Mouse (Mus musculus): Measurements from ENCODE around the gene Olfr1257. TPM values are rescaled to one million over a fixed set of nuclear protein-coding genes. Genes with fewer than 3 reads are reported as not detected.
"Not testable (repeated sequence)": the region's sequence is repeated elsewhere in the genome, so short reads cannot be mapped to it uniquely, and the experiment has no call there.

Gene Olfr1257
- total RNA-seq (2021) (not detected), polyA plus RNA-seq (2012; rRNA removed) (not detected in 2 replicates)
- long read RNA-seq = 0 reads

- Histone ChIP-seq H3K79me2 (replicated peaks; ENCODE audit: control insufficient read depth, insufficient read depth, low read length) (no peaks in the 10 kb centered on the region), H3K4me3 (no peak within 1 kb of the TSS), H3K27ac (no peak within 1 kb of the TSS), H3K36me3 (ENCODE audit: control insufficient read depth, insufficient read depth, low read length) (no peaks in the 10 kb centered on the region), H3K9ac (ENCODE audit: low read depth, low read length) (no peak within 1 kb of the TSS), H3K4me1 (ENCODE audit: control insufficient read depth, insufficient read depth, low read length) (no peaks in the 10 kb centered on the region), H3K27me3 (ENCODE audit: control insufficient read depth, insufficient read depth, low read length) (no peaks in the 10 kb centered on the region)
- intact Hi-C loops (cut with DNase I) = no loop called here
- 71% methylated on average over 1 of the region's 1 CpGs for WGBS
- TF ChIP-seq POLR2A (IDR thresholded peaks at IDR 0.05; ENCODE audit: insufficient read depth, low read depth, low read length) (no peak), CTCF (IDR thresholded peaks at IDR 0.05) (no peak), EP300 (IDR thresholded peaks at IDR 0.05; ENCODE audit: insufficient read depth, low read depth, low read length) (no peak)
- no peak for DNase-seq
These were observed at the start of gene Olfr1257 for GRCm38 (mm10) chr2:89878137-89878536. Olfr1257 (plus strand) TSS chr2:89878437.

GRCm38 (mm10) chr2:89841455-89841854 is 36.8 kb upstream of the Olfr1257 start, which contains the start of gene Olfr1256:
Olfr1256 (minus strand) TSS chr2:89841555.
- 34% methylated on average over 2 of the region's 2 CpGs for WGBS
- intact Hi-C loops (cut with DNase I) = no loop called here
- no peak within 1 kb of the TSS for H3K4me3 ChIP-seq

GRCm38 (mm10) chr2:89848105-89848504 is 30.1 kb upstream of the Olfr1257 start, which contains the start of gene Olfr48:
Olfr48 (minus strand) TSS chr2:89848205.
- WGBS = 78% methylated on average over 5 of the region's 5 CpGs
- H3K9ac ChIP-seq (ENCODE audit: low read depth, low read length) = no peak within 1 kb of the TSS
- H3K27ac ChIP-seq = no peak within 1 kb of the TSS
- H3K27me3 ChIP-seq (ENCODE audit: control insufficient read depth, insufficient read depth, low read length) = no peaks in the 10 kb centered on the region
- no peak within 1 kb of the TSS for H3K4me3 ChIP-seq
- no peak for DNase-seq
- no peaks in the 10 kb centered on the region for H3K36me3 ChIP-seq (ENCODE audit: control insufficient read depth, insufficient read depth, low read length)
- intact Hi-C loops (cut with DNase I) = no loop called here
- no peaks in the 10 kb centered on the region for H3K4me1 ChIP-seq (ENCODE audit: control insufficient read depth, insufficient read depth, low read length)
- H3K79me2 ChIP-seq (replicated peaks; ENCODE audit: control insufficient read depth, insufficient read depth, low read length) = no peaks in the 10 kb centered on the region
- no peak for TF ChIP-seq CTCF (IDR thresholded peaks at IDR 0.05)
- no peak for TF ChIP-seq POLR2A (IDR thresholded peaks at IDR 0.05; ENCODE audit: insufficient read depth, low read depth, low read length)
- no peak for TF ChIP-seq EP300 (IDR thresholded peaks at IDR 0.05; ENCODE audit: insufficient read depth, low read depth, low read length)

More at GRCm38 (mm10) chr2:89841455-89841854, 36.8 kb upstream of the Olfr1257 start, which contains the start of gene Olfr1256:
- Histone ChIP-seq H3K4me1 (ENCODE audit: control insufficient read depth, insufficient read depth, low read length) (no peaks in the 10 kb centered on the region), H3K9ac (ENCODE audit: low read depth, low read length) (no peak within 1 kb of the TSS), H3K27me3 (ENCODE audit: control insufficient read depth, insufficient read depth, low read length) (no peaks in the 10 kb centered on the region), H3K36me3 (ENCODE audit: control insufficient read depth, insufficient read depth, low read length) (no peaks in the 10 kb centered on the region), H3K79me2 (replicated peaks; ENCODE audit: control insufficient read depth, insufficient read depth, low read length) (no peaks in the 10 kb centered on the region), H3K27ac (no peak within 1 kb of the TSS)
- no peak for DNase-seq
- TF ChIP-seq POLR2A (IDR thresholded peaks at IDR 0.05; ENCODE audit: insufficient read depth, low read depth, low read length) = no peak
- TF ChIP-seq EP300 (IDR thresholded peaks at IDR 0.05; ENCODE audit: insufficient read depth, low read depth, low read length) = no peak
- TF ChIP-seq CTCF (IDR thresholded peaks at IDR 0.05) = no peak

GRCm38 (mm10) chr2:89849230-89849629 is 29.0 kb upstream of the Olfr1257 start:
- no peak for DNase-seq
- Histone ChIP-seq H3K4me3 (no peak overlapping the region), H3K4me1 (ENCODE audit: control insufficient read depth, insufficient read depth, low read length) (no peaks in the 10 kb centered on the region), H3K36me3 (ENCODE audit: control insufficient read depth, insufficient read depth, low read length) (no peaks in the 10 kb centered on the region), H3K79me2 (replicated peaks; ENCODE audit: control insufficient read depth, insufficient read depth, low read length) (no peaks in the 10 kb centered on the region), H3K27ac (no peak overlapping the region), H3K9ac (ENCODE audit: low read depth, low read length) (no peak overlapping the region), H3K27me3 (ENCODE audit: control insufficient read depth, insufficient read depth, low read length) (no peaks in the 10 kb centered on the region)
- intact Hi-C loops (cut with DNase I) = no loop called here
- TF ChIP-seq EP300 (IDR thresholded peaks at IDR 0.05; ENCODE audit: insufficient read depth, low read depth, low read length) = no peak
- WGBS = 75% methylated on average over 1 of the region's 1 CpGs

GRCm38 (mm10) chr2:89912616-89913015 is 34.4 kb downstream of the Olfr1257 start:
- 83% methylated on average over 9 of the region's 9 CpGs for WGBS
- H3K4me3 ChIP-seq; H3K36me3 ChIP-seq (ENCODE audit: control insufficient read depth, insufficient read depth, low read length); intact Hi-C loops (cut with DNase I); H3K27me3 ChIP-seq (ENCODE audit: control insufficient read depth, insufficient read depth, low read length); H3K4me1 ChIP-seq (ENCODE audit: control insufficient read depth, insufficient read depth, low read length); H3K79me2 ChIP-seq (replicated peaks; ENCODE audit: control insufficient read depth, insufficient read depth, low read length); H3K9ac ChIP-seq (ENCODE audit: low read depth, low read length); DNase-seq; H3K27ac ChIP-seq: not testable (repeated sequence)

- TF ChIP-seq POLR2A (IDR thresholded peaks at IDR 0.05; ENCODE audit: insufficient read depth, low read depth, low read length) = no peak
- TF ChIP-seq EP300 (IDR thresholded peaks at IDR 0.05; ENCODE audit: insufficient read depth, low read depth, low read length) = no peak
- TF ChIP-seq CTCF (IDR thresholded peaks at IDR 0.05) = no peak
- H3K27ac ChIP-seq = no peak within 1 kb of the TSS
- H3K79me2 ChIP-seq (replicated peaks; ENCODE audit: control insufficient read depth, insufficient read depth, low read length) = no peaks in the 10 kb centered on the region
- H3K9ac ChIP-seq (ENCODE audit: low read depth, low read length) = no peak within 1 kb of the TSS
- no peak for DNase-seq
- H3K4me1 ChIP-seq (ENCODE audit: control insufficient read depth, insufficient read depth, low read length) = no peaks in the 10 kb centered on the region
- intact Hi-C loops (cut with DNase I) = no loop called here
- no peaks in the 10 kb centered on the region for H3K27me3 ChIP-seq (ENCODE audit: control insufficient read depth, insufficient read depth, low read length)
- H3K36me3 ChIP-seq (ENCODE audit: control insufficient read depth, insufficient read depth, low read length) = no peaks in the 10 kb centered on the region
- H3K4me3 ChIP-seq = no peak within 1 kb of the TSS
These were observed 48.8 kb downstream of the Olfr1257 start, which contains the start of gene Olfr1258 for GRCm38 (mm10) chr2:89927009-89927408. Olfr1258 (plus strand) TSS chr2:89927309.

Other genes with a start within 250 kb of the Olfr1257 start
- gene Olfr1249, start 243.5 kb upstream of the Olfr1257 start, total RNA-seq (2021) = not detected
- gene Olfr1249, start 243.5 kb upstream of the Olfr1257 start, polyA plus RNA-seq (2012; rRNA removed) = not detected in 2 replicates
- not detected for gene Olfr1250, start 217.0 kb upstream of the Olfr1257 start, total RNA-seq (2021)
- not detected in 2 replicates for gene Olfr1250, start 217.0 kb upstream of the Olfr1257 start, polyA plus RNA-seq (2012; rRNA removed)
- not detected for gene Olfr1251, start 206.5 kb upstream of the Olfr1257 start, total RNA-seq (2021)
- not detected in 2 replicates for gene Olfr1251, start 206.5 kb upstream of the Olfr1257 start, polyA plus RNA-seq (2012; rRNA removed)
- not detected for gene Olfr1252, start 153.4 kb upstream of the Olfr1257 start, total RNA-seq (2021)
- not detected in 2 replicates for gene Olfr1252, start 153.4 kb upstream of the Olfr1257 start, polyA plus RNA-seq (2012; rRNA removed)
- gene Olfr1253, start 121.3 kb upstream of the Olfr1257 start, total RNA-seq (2021) = not detected
- not detected in 2 replicates for gene Olfr1253, start 121.3 kb upstream of the Olfr1257 start, polyA plus RNA-seq (2012; rRNA removed)
- not detected for gene Olfr1254, start 84.8 kb upstream of the Olfr1257 start, total RNA-seq (2021)
- not detected in 2 replicates for gene Olfr1254, start 84.8 kb upstream of the Olfr1257 start, polyA plus RNA-seq (2012; rRNA removed)
- not detected for gene Olfr1255, start 66.4 kb upstream of the Olfr1257 start, total RNA-seq (2021)
- gene Olfr1255, start 66.4 kb upstream of the Olfr1257 start, polyA plus RNA-seq (2012; rRNA removed) = not detected in 2 replicates
- not detected for gene Olfr1256, start 36.9 kb upstream of the Olfr1257 start, total RNA-seq (2021)
- gene Olfr1256, start 36.9 kb upstream of the Olfr1257 start, polyA plus RNA-seq (2012; rRNA removed) = not detected in 2 replicates
- not detected for gene Olfr48, start 30.2 kb upstream of the Olfr1257 start, total RNA-seq (2021)
- not detected in 2 replicates for gene Olfr48, start 30.2 kb upstream of the Olfr1257 start, polyA plus RNA-seq (2012; rRNA removed)
- not detected for gene Olfr1258, start 48.9 kb downstream of the Olfr1257 start, total RNA-seq (2021)
- gene Olfr1258, start 48.9 kb downstream of the Olfr1257 start, polyA plus RNA-seq (2012; rRNA removed) = not detected in 2 replicates
- gene Olfr1259, start 70.2 kb downstream of the Olfr1257 start, total RNA-seq (2021) = not detected
- gene Olfr1259, start 70.2 kb downstream of the Olfr1257 start, polyA plus RNA-seq (2012; rRNA removed) = not detected in 2 replicates
- not detected for gene Olfr1260, start 95.9 kb downstream of the Olfr1257 start, total RNA-seq (2021)
- not detected in 2 replicates for gene Olfr1260, start 95.9 kb downstream of the Olfr1257 start, polyA plus RNA-seq (2012; rRNA removed)
- gene Olfr1261, start 112.8 kb downstream of the Olfr1257 start, total RNA-seq (2021) = not detected
- not detected in 2 replicates for gene Olfr1261, start 112.8 kb downstream of the Olfr1257 start, polyA plus RNA-seq (2012; rRNA removed)
- not detected for gene Olfr1262, start 121.7 kb downstream of the Olfr1257 start, total RNA-seq (2021)
- gene Olfr1262, start 121.7 kb downstream of the Olfr1257 start, polyA plus RNA-seq (2012; rRNA removed) = not detected in 2 replicates
- not detected for gene Olfr1263, start 133.7 kb downstream of the Olfr1257 start, total RNA-seq (2021)
- gene Olfr1263, start 133.7 kb downstream of the Olfr1257 start, polyA plus RNA-seq (2012; rRNA removed) = not detected in 2 replicates
- not detected for gene Olfr1264, start 147.1 kb downstream of the Olfr1257 start, total RNA-seq (2021)
- not detected in 2 replicates for gene Olfr1264, start 147.1 kb downstream of the Olfr1257 start, polyA plus RNA-seq (2012; rRNA removed)
- not detected for gene Olfr1265, start 156.9 kb downstream of the Olfr1257 start, total RNA-seq (2021)
- gene Olfr1265, start 156.9 kb downstream of the Olfr1257 start, polyA plus RNA-seq (2012; rRNA removed) = not detected in 2 replicates
- gene Olfr140, start 185.2 kb downstream of the Olfr1257 start, total RNA-seq (2021) = not detected
- gene Olfr140, start 185.2 kb downstream of the Olfr1257 start, polyA plus RNA-seq (2012; rRNA removed) = not detected in 2 replicates
- not detected for gene Olfr1269, start 243.0 kb downstream of the Olfr1257 start, total RNA-seq (2021)
- not detected in 2 replicates for gene Olfr1269, start 243.0 kb downstream of the Olfr1257 start, polyA plus RNA-seq (2012; rRNA removed)